Mouse (Mus musculus) lung, embryonic 14.5 days (tissue): Measurements from ENCODE around the gene Dcakd. TPM values are rescaled to one million over a fixed set of nuclear protein-coding genes. Genes with fewer than 3 reads are reported as not detected.

Experiments used
- ATAC-seq: fragments of 200-750 bp; cut with Nextera tagmentation; 2 replicates; pipeline ENCODE4 v1.8.0; 2017; ENCODE audit warnings: mild to moderate bottlenecking, moderate TSS enrichment, moderate library complexity; ENCODE audit not compliant: insufficient read depth
- DNase-seq: peaks from one replicate; pipeline ENCODE4 v3.0.0-alpha.2; 2015
- H3K27ac ChIP-seq: fragments of 300-500 bp; sonication (generic); 2 replicates; pipeline ENCODE4 v1.5.1; 2014; ENCODE audit warnings: low read depth, mild to moderate bottlenecking, moderate library complexity
- H3K27me3 ChIP-seq: fragments of 300-500 bp; sonication (generic); 2 replicates; pipeline ENCODE4 v1.6.1; 2014; ENCODE audit warnings: low read length, control low read depth; ENCODE audit not compliant: insufficient read depth
- H3K36me3 ChIP-seq: fragments of 300-500 bp; sonication (generic); 2 replicates; pipeline ENCODE4 v1.6.1; 2014; ENCODE audit warnings: control low read depth; ENCODE audit not compliant: insufficient read depth
- H3K4me1 ChIP-seq: fragments of 300-500 bp; sonication (generic); 2 replicates; pipeline ENCODE4 v1.6.1; 2014; ENCODE audit warnings: antibody characterized with exemption, control low read depth; ENCODE audit not compliant: insufficient read depth
- H3K4me2 ChIP-seq: fragments of 300-500 bp; sonication (generic); 2 replicates; pipeline ENCODE4 v1.6.1; 2014; ENCODE audit warnings: mild to moderate bottlenecking
- H3K4me3 ChIP-seq: fragments of 300-500 bp; sonication (generic); 2 replicates; pipeline ENCODE4 v1.5.1; 2014; ENCODE audit warnings: low read depth, low read length
- H3K9ac ChIP-seq: fragments of 300-500 bp; sonication (generic); 2 replicates; pipeline ENCODE4 v1.6.1; 2014
- H3K9me3 ChIP-seq: fragments of 300-500 bp; sonication (generic); 2 replicates; pipeline ENCODE4 v1.6.1; 2016; ENCODE audit warnings: low read depth, low read length, control low read depth
- CTCF ChIP-seq: IDR thresholded peaks from 2 replicates; pipeline ENCODE4 v1.5.1; 2016; ENCODE audit warnings: antibody characterized with exemption, low read depth
- WGBS: fragments of 180-500 bp; shearing (Covaris S2); extraction: QIAGEN DNeasy Blood & Tissue Kit; methylation state at CpG from one replicate; pipeline ENCODE4 v1.1.7; 2014; 5-methylcytosine and 5-hydroxymethylcytosine counted together
- polyA plus RNA-seq: library from polyadenylated mRNA; unstranded; fragments of >200 nt; fragmentation: Nextera tagmentation; extraction: Ambion mirVana; gene quantifications from 2 replicates; pipeline ENCODE4 v1.2.1, GENCODE M21; 2014

The Dcakd gene
- polyA plus RNA-seq = 218 and 225 TPM in 2 replicates

GRCm38 (mm10) chr11:103028176-103028891, at the start of gene Dcakd, which contains the start of gene Nmt1:
Gene Dcakd (minus strand): TSS chr11:103028333.
Gene Nmt1 (plus strand): TSS chr11:103028190.
- WGBS = under 1% methylated on average over 36 of the region's 36 CpGs

GRCm38 (mm10) chr11:103076581-103076980, 48.4 kb upstream of the Dcakd start:
- Histone ChIP-seq H3K36me3 (no peaks in the 10 kb centered on the region), H3K27ac (no peak overlapping the region), H3K27me3 (peaks cover 16% of the 10 kb centered on the region), H3K9me3 (no peaks in the 10 kb centered on the region), H3K4me2 (no peak overlapping the region), H3K4me1 (peaks cover 12% of the 10 kb centered on the region), H3K4me3 (no peak overlapping the region), H3K9ac (no peak overlapping the region)
- TF ChIP-seq CTCF = no peak
- 77% methylated on average over 8 of the region's 8 CpGs for WGBS
- DNase-seq (no peak), ATAC-seq (no peak)

More at GRCm38 (mm10) chr11:103028176-103028891, at the start of gene Dcakd, which contains the start of gene Nmt1:
- DNase-seq = peak; percentile 98
- H3K9me3 ChIP-seq = no peaks in the 10 kb centered on the region
- peak within 1 kb of the TSS; percentile 74 for H3K27ac ChIP-seq
- H3K27me3 ChIP-seq = no peaks in the 10 kb centered on the region
- peaks cover 11% of the 10 kb centered on the region; the same call in 1 of the 2 replicates for H3K36me3 ChIP-seq
- peak; percentile 99 for ATAC-seq
- H3K4me3 ChIP-seq = peak within 1 kb of the TSS; percentile 69
- TF ChIP-seq CTCF = no peak
- peak within 1 kb of the TSS; percentile 64 for H3K4me2 ChIP-seq
- peaks cover 5% of the 10 kb centered on the region; the same call in 1 of the 2 replicates for H3K4me1 ChIP-seq
- peak within 1 kb of the TSS; percentile 65 for H3K9ac ChIP-seq

GRCm38 (mm10) chr11:103076010-103076409, 47.9 kb upstream of the Dcakd start:
- Histone ChIP-seq H3K27ac (no peak overlapping the region), H3K4me3 (no peak overlapping the region), H3K9me3 (no peaks in the 10 kb centered on the region), H3K4me2 (no peak overlapping the region), H3K36me3 (peaks cover under 1% of the 10 kb centered on the region; the same call in 1 of the 2 replicates), H3K9ac (no peak overlapping the region), H3K27me3 (peaks cover 11% of the 10 kb centered on the region; the same call in 1 of the 2 replicates), H3K4me1 (peaks cover 12% of the 10 kb centered on the region)
- TF ChIP-seq CTCF = no peak
- WGBS = 86% methylated on average over 7 of the region's 7 CpGs
- ATAC-seq (no peak), DNase-seq (no peak)

GRCm38 (mm10) chr11:103074796-103075323, 46.7 kb upstream of the Dcakd start:
- Histone ChIP-seq H3K4me3 (no peak overlapping the region), H3K27ac (no peak overlapping the region), H3K4me1 (0 out of 2 replicates have a peak, but pooled peaks cover 4% of the 10 kb centered on the region), H3K27me3 (no peaks in the 10 kb centered on the region), H3K9ac (no peak overlapping the region), H3K36me3 (peaks cover 7% of the 10 kb centered on the region; the same call in 1 of the 2 replicates), H3K9me3 (no peaks in the 10 kb centered on the region), H3K4me2 (peak overlapping the region; percentile 25)
- 5% methylated on average over 10 of the region's 10 CpGs for WGBS
- DNase-seq (peak; percentile 47), ATAC-seq (no peak)
- TF ChIP-seq CTCF = no peak

- ATAC-seq (no peak), DNase-seq (no peak)
- no peak overlapping the region for H3K27ac ChIP-seq
- TF ChIP-seq CTCF = no peak
- H3K4me3 ChIP-seq = no peak overlapping the region
- H3K9me3 ChIP-seq = no peaks in the 10 kb centered on the region
- WGBS = 53% methylated on average over 10 of the region's 10 CpGs
- H3K4me1 ChIP-seq = 0 out of 2 replicates have a peak, but pooled peaks cover 4% of the 10 kb centered on the region
- peak overlapping the region; percentile 25 for H3K4me2 ChIP-seq
- H3K9ac ChIP-seq = no peak overlapping the region
- H3K36me3 ChIP-seq = peaks cover 14% of the 10 kb centered on the region
- H3K27me3 ChIP-seq = no peaks in the 10 kb centered on the region
Measured at GRCm38 (mm10) chr11:103074121-103074650, 46.1 kb upstream of the Dcakd start.

- no peak for ATAC-seq
- no peak overlapping the region for H3K27ac ChIP-seq
- WGBS = 77% methylated on average over 7 of the region's 7 CpGs
- H3K27me3 ChIP-seq = no peaks in the 10 kb centered on the region
- peaks cover 19% of the 10 kb centered on the region for H3K36me3 ChIP-seq
- 0 out of 2 replicates have a peak, but pooled peaks cover 4% of the 10 kb centered on the region for H3K4me1 ChIP-seq
- no peak for TF ChIP-seq CTCF
- no peak for DNase-seq
- no peak overlapping the region for H3K9ac ChIP-seq
- H3K4me2 ChIP-seq = no peak overlapping the region
- no peaks in the 10 kb centered on the region for H3K9me3 ChIP-seq
- H3K4me3 ChIP-seq = no peak overlapping the region
Measured at GRCm38 (mm10) chr11:103073671-103074070, 45.5 kb upstream of the Dcakd start.
